28 mouse cellular contexts compared by ENCODE assay signal in the genomic region with DNA sequence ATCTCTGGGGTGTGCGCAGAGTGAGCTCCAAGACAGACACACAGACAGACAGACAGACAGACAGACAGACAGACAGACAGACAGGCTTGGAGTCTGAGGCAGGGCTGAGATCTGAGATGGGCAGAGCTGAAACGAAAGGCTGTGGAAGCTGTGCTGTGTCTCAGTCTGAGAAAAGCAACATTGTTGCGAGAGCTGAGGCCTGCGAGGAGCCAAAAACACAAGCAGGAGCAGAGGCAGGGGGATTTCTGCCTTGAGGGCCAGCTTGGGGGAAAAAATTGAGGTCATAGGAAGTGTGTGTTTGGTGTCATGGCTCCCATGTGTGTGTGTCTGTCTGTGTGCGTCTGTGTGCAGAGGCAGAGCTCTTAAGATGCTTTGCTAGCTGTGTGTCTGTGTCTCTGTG. TPM values are rescaled to one million over a fixed set of nuclear protein-coding genes. Genes with fewer than 3 reads are reported as not detected.
DNase-seq lines count a peak whose midpoint lies in the region; ATAC-seq lines count a peak whose summit lies in the region.
"Had no signal": no experiment of that assay in that cellular context is flagged by ENCODE, and none has a peak within 500 bp of the region (broad histone marks: within the 10 kb centered on the region; RNA-seq: fewer than 3 reads in every experiment).

No protein-coding gene starts in this region.

- WGBS in limb, embryonic 10.5 days, result 65% methylated on average over 5 of the region's 5 CpGs

- no peak overlapping the region for H3K27ac ChIP-seq in limb, embryonic 10.5 days
- H3K27ac ChIP-seq: embryonic facial prominence, embryonic 13.5 days; embryonic facial prominence, embryonic 15.5 days; forebrain, embryonic 13.5 days; forebrain, embryonic 15.5 days had no signal

- no peaks in the 10 kb centered on the region for H3K36me3 ChIP-seq in limb, embryonic 10.5 days
- H3K36me3 ChIP-seq: embryonic facial prominence, embryonic 13.5 days; embryonic facial prominence, embryonic 15.5 days; forebrain, embryonic 15.5 days had no signal

- ATAC-seq in erythroid progenitor cell, adult 5-6 weeks (replicated peaks; ENCODE audit: low FRiP score, poor library complexity, severe bottlenecking), result no peak
- ATAC-seq: forebrain, embryonic 15.5 days; forebrain, postnatal 0 days had no signal

- DNase-seq in heart, adult 11 months, result peak; percentile 84
- DNase-seq in heart, postnatal 14 days, result no peak
- peak; percentile 74 for DNase-seq in testis, postnatal 14 days (ENCODE audit: low spot score)
- DNase-seq in testis, postnatal 10 days (ENCODE audit: low spot score), result no peak
- DNase-seq in limb, embryonic 10.5 days (ENCODE audit: low spot score), result peak; percentile 29
- DNase-seq: adrenal gland, adult 2 months; adrenal gland, postnatal 10 days; adrenal gland, postnatal 25 days; cerebellum, adult 11 months; cerebellum, adult 18-20 months; cerebellum, adult 8-10 months; cerebellum, adult 9-11 months; cerebellum, postnatal 14 days; cerebellum, postnatal 36 days; embryo, embryonic 11 days; forebrain, postnatal 0 days had no signal

- intact Hi-C loops in heart, postnatal 14 days (cut with DNase I), result no loop called here

- peaks cover 6% of the 10 kb centered on the region; the same call in 1 of the 2 replicates for H3K4me1 ChIP-seq in limb, embryonic 10.5 days
- H3K4me1 ChIP-seq: embryonic facial prominence, embryonic 13.5 days; embryonic facial prominence, embryonic 15.5 days; forebrain, embryonic 13.5 days; forebrain, embryonic 15.5 days had no signal

- H3K4me3 ChIP-seq in limb, embryonic 10.5 days, result no peak overlapping the region
- H3K4me3 ChIP-seq: embryonic facial prominence, embryonic 13.5 days; embryonic facial prominence, embryonic 15.5 days; erythroblast, embryonic 14.5 days; forebrain, embryonic 13.5 days; forebrain, embryonic 15.5 days had no signal

- H3K9me3 ChIP-seq in limb, embryonic 10.5 days (replicated peaks), result peaks cover 37% of the 10 kb centered on the region

- peaks cover 30% of the 10 kb centered on the region for H3K27me3 ChIP-seq in limb, embryonic 10.5 days (ENCODE audit: low read depth, poor library complexity, severe bottlenecking)
- H3K27me3 ChIP-seq: embryonic facial prominence, embryonic 15.5 days; forebrain, embryonic 15.5 days had no signal

RNA-seq across cellular contexts. Expression of gene Vmn1r3, which starts 42.6 kb away (rescaled TPM):
- total RNA-seq in heart, postnatal 14 days (2021), result not detected
- not detected in 2 replicates for polyA plus RNA-seq in limb, embryonic 10.5 days (2016; fragmentation: Nextera tagmentation; extraction: Ambion mirVana)
- not detected in 2 replicates for total RNA-seq in erythroid progenitor cell, adult 5-6 weeks (2015; ENCODE audit: low replicate concordance)
- total RNA-seq in erythroid progenitor cell, adult 5-6 weeks (2017; ENCODE audit: low replicate concordance), result not detected in 2 replicates
- total RNA-seq: common myeloid progenitor, adult 5-6 weeks; ES-E14; forebrain, postnatal 0 days; MEL had no signal
- polyA plus RNA-seq: brain, embryonic 14.5 days; C2C12; embryonic facial prominence, embryonic 13.5 days; embryonic facial prominence, embryonic 15.5 days; erythroblast, embryonic 14.5 days; forebrain, embryonic 11.5 days; forebrain, embryonic 13.5 days; forebrain, embryonic 15.5 days; forebrain, postnatal 0 days had no signal

Comparison
In these comparisons a context has a peak if more than half of its experiments do, and no peak if none do; other contexts are left out.
1. DNase-seq: peak in heart, adult 11 months (single experiment), testis, postnatal 14 days (single experiment) and limb, embryonic 10.5 days (single experiment); none in heart, postnatal 14 days (0 of 2) and testis, postnatal 10 days (single experiment).